Mouse (Mus musculus) fat pad, adult 2 months (tissue): Measurements from ENCODE around the gene Gmeb1.
A peak's percentile ranks its signal among the peaks of the same experiment; 100 is the strongest.
"Not testable (repeated sequence)": the region's sequence is repeated elsewhere in the genome, so short reads cannot be mapped to it uniquely, and the experiment has no call there.

Experiments used
- DNase-seq: peaks from one replicate; pipeline ENCODE4 v3.0.0-alpha.2; 2011; ENCODE audit warnings: low read depth, low spot score; ENCODE audit errors: extremely low read depth

The Gmeb1 gene

GRCm38 (mm10) chr4:132261514-132262357 is at the start of gene Gmeb1:
Gmeb1 (minus strand) TSS chr4:132261602.
- no peak for DNase-seq

- DNase-seq: peak; percentile 33
These were observed 48.6 kb upstream of the Gmeb1 start for GRCm38 (mm10) chr4:132309849-132310472.

GRCm38 (mm10) chr4:132309140-132309848 is 47.9 kb upstream of the Gmeb1 start:
- no peak for DNase-seq

GRCm38 (mm10) chr4:132308437-132309139 is 47.2 kb upstream of the Gmeb1 start:
- DNase-seq: peak; percentile 40

GRCm38 (mm10) chr4:132306004-132306403 is 44.6 kb upstream of the Gmeb1 start:
- no peak for DNase-seq

GRCm38 (mm10) chr4:132305276-132305675 is 43.9 kb upstream of the Gmeb1 start:
- DNase-seq: no peak

- DNase-seq: not testable (repeated sequence)
These were observed 42.1 kb upstream of the Gmeb1 start for GRCm38 (mm10) chr4:132303484-132303883.

- no peak for DNase-seq
These were observed 41.6 kb upstream of the Gmeb1 start, which contains the start of gene Rab42 for GRCm38 (mm10) chr4:132302939-132303479. Rab42 (minus strand) TSS chr4:132303385.

GRCm38 (mm10) chr4:132301965-132302938 is 40.9 kb upstream of the Gmeb1 start:
- no peak for DNase-seq

- no peak for DNase-seq
These were observed 40.1 kb upstream of the Gmeb1 start for GRCm38 (mm10) chr4:132301486-132301885.

GRCm38 (mm10) chr4:132299849-132300248 is 38.4 kb upstream of the Gmeb1 start:
- DNase-seq: no peak

- no peak for DNase-seq
These were observed 34.4 kb upstream of the Gmeb1 start for GRCm38 (mm10) chr4:132295696-132296390.

- DNase-seq: no peak
These were observed 32.4 kb upstream of the Gmeb1 start for GRCm38 (mm10) chr4:132293682-132294240.

- no peak for DNase-seq
These were observed 31.6 kb upstream of the Gmeb1 start for GRCm38 (mm10) chr4:132292988-132293387.

GRCm38 (mm10) chr4:132291624-132292335 is 30.4 kb upstream of the Gmeb1 start:
- no peak for DNase-seq

- DNase-seq: no peak
These were observed 29.7 kb upstream of the Gmeb1 start for GRCm38 (mm10) chr4:132291056-132291455.

- not testable (repeated sequence) for DNase-seq
These were observed 27.4 kb upstream of the Gmeb1 start for GRCm38 (mm10) chr4:132288840-132289239.

- no peak for DNase-seq
These were observed 14.5 kb upstream of the Gmeb1 start for GRCm38 (mm10) chr4:132275949-132276348.
